Mouse (Mus musculus) small intestine, adult 2 months (tissue): ENCODE data around the gene Sipa1l3.

ENCODE experiments used
- CTCF ChIP-seq: fragments of 200-500 bp; IDR thresholded peaks from 2 replicates; pipeline ENCODE4 v1.5.1; 2012; ENCODE audit warnings: low read depth, mild to moderate bottlenecking, control low read depth, inconsistent platforms, low read length, moderate library complexity, mixed read lengths; ENCODE audit not compliant: insufficient replicate concordance, insufficient read length; ENCODE audit errors: extremely low read depth
- POLR2A ChIP-seq: fragments of 200-500 bp; IDR thresholded peaks from 2 replicates; pipeline ENCODE4 v1.6.1; 2012; ENCODE audit warnings: low read depth, mild to moderate bottlenecking, control low read depth, inconsistent platforms, low read length, moderate library complexity

GRCm38 (mm10) chr7:29316976-29317375 is 201.5 kb downstream of the Sipa1l3 start:
- TF ChIP-seq CTCF (no peak), POLR2A (no peak)
